Mouse (Mus musculus) brain, embryonic 14.5 days (tissue): ENCODE measurements at regions not wholly inside any gene's neighbourhood (a gene's known extent, or its start where the extent isn't known, plus 50 kb on each side); places are given as distances from the start of the nearest gene placed in this dataset.

Source experiments
- DNase-seq: peaks from one replicate; pipeline ENCODE4 v3.0.0-alpha.2; 2011; ENCODE audit warnings: low read depth
- CTCF ChIP-seq: fragments of 200-500 bp; IDR thresholded peaks from 2 replicates; pipeline ENCODE4 v1.5.1; 2012; ENCODE audit warnings: inconsistent platforms, mild to moderate bottlenecking, moderate library complexity, borderline replicate concordance; ENCODE audit not compliant: insufficient read depth, insufficient read length; ENCODE audit errors: extremely low read depth
- POLR2A ChIP-seq: fragments of 200-500 bp; IDR thresholded peaks from 2 replicates; pipeline ENCODE4 v1.6.1; 2012; ENCODE audit warnings: mild to moderate bottlenecking, inconsistent platforms, borderline replicate concordance; ENCODE audit not compliant: poor library complexity, insufficient read depth, insufficient read length, severe bottlenecking; ENCODE audit errors: extremely low read depth

DNA sequence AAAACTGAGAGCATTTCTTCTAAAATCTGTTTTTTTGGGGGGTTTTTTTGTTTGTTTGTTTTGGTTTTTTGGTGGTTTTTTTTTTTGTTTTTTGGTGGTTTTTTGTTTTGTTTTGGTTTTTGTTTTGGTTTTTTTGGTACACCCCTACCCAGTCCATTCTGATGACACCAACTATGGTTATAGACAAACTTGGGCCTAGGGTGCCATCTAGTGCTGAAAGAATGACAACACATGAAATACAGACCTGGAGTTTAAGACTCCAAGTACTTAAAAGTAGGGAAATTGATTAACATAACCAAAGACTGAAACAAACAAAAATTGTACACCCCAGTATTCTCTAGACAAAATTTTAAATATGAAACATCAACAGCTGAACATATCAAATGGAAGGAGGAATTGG is 76.0 kb upstream of the Ano5 start:
- DNase-seq = peak; percentile 81
- peak; percentile 57; the same call in 1 of the 2 replicates for TF ChIP-seq CTCF
- no peak for TF ChIP-seq POLR2A

DNA sequence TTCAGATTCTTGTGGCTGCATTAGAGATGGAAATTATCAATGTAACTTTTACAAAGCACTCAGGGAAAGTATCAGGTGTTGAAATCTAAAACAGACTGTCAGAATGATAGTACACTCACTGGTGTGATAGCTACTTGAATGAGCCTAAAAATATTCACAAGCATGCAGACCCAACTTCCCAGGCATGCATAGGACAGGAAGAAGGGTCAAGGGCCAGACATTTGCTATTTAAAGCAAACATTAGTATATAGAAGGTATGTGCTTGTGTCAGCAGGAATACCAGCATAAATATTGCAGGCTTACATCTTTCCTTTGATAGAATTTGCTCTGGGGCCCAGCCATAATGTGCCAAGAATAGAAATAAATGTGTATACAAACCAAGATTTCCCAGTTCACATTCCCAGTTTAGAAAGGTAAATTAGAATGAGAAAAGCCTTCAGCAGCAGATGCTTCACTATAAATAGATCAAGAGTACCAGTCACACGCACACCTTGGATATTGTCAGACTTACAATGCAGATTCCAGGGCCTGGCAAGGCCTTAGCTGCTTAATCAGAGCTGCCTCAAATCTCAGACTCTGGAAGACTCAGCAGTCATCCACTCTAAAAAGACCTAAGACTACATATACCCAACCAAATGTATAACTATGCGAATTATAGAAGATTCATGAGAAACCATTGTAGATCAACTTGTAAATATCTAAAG is 55.7 kb upstream of the Ano5 start:
- TF ChIP-seq CTCF = no peak
- no peak for TF ChIP-seq POLR2A
- peak; percentile 7 for DNase-seq

DNA sequence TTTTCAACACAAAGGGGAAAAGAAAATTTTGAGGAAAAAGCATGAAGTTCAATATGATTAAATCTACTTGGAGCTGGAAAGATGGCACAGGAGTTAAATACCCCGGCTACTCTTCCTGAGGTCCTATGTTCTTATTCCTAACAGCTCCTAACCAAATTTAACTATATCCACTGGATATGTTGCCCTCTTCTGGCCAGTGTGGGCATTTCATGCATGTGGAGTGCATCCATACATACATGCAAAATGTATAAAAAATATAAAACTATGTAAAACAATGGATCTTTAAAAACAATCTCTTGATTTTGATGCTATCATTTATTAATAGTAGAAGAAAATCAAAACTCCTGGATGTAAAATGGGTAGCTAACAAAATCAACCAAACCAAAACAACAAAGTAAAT is 52.1 kb upstream of the Ano5 start:
- TF ChIP-seq POLR2A (no peak), CTCF (peak; percentile 17; the same call in 1 of the 2 replicates)
- no peak for DNase-seq
